Mouse (Mus musculus): ENCODE results near the gene Lamb1. TPM values are rescaled to one million over a fixed set of nuclear protein-coding genes. Genes with fewer than 3 reads are reported as not detected.

Gene Lamb1
- polyA plus RNA-seq, 1 experiment = 14.0 TPM

GRCm38 (mm10) chr12:31296097-31296496 is 31.1 kb downstream of the Lamb1 start:
- Histone ChIP-seq H3K27me3 (ENCODE audit: control insufficient read depth, insufficient read depth, low read length) (no peaks in the 10 kb centered on the region), H3K27ac (ENCODE audit: control insufficient read depth, insufficient read depth, low read length) (no peak overlapping the region), H3K4me1 (replicated peaks; ENCODE audit: control insufficient read depth, insufficient read depth, low read length) (no peaks in the 10 kb centered on the region), H3K36me3 (ENCODE audit: control insufficient read depth, insufficient read depth, low read length) (no peaks in the 10 kb centered on the region), H3K4me3 (ENCODE audit: control insufficient read depth, insufficient read depth, low read length) (no peak overlapping the region)
- TF ChIP-seq POLR2A (IDR thresholded peaks at IDR 0.05; ENCODE audit: control insufficient read depth, extremely low read depth, insufficient read depth, low read length, poor library complexity) (no peak), CTCF (IDR thresholded peaks at IDR 0.05; ENCODE audit: borderline replicate concordance, control insufficient read depth, extremely low read depth, insufficient read depth, low read length, poor library complexity) (no peak)
- WGBS = 44% methylated on average over 4 of the region's 4 CpGs
- DNase-seq = no peak

- H3K36me3 ChIP-seq (ENCODE audit: control insufficient read depth, insufficient read depth, low read length) = no peaks in the 10 kb centered on the region
- no peak for TF ChIP-seq POLR2A (IDR thresholded peaks at IDR 0.05; ENCODE audit: control insufficient read depth, extremely low read depth, insufficient read depth, low read length, poor library complexity)
- TF ChIP-seq CTCF (IDR thresholded peaks at IDR 0.05; ENCODE audit: borderline replicate concordance, control insufficient read depth, extremely low read depth, insufficient read depth, low read length, poor library complexity) = no peak
- H3K27ac ChIP-seq (ENCODE audit: control insufficient read depth, insufficient read depth, low read length) = no peak overlapping the region
- H3K4me3 ChIP-seq (ENCODE audit: control insufficient read depth, insufficient read depth, low read length) = no peak overlapping the region
- no peaks in the 10 kb centered on the region for H3K27me3 ChIP-seq (ENCODE audit: control insufficient read depth, insufficient read depth, low read length)
- 93% methylated on average over 4 of the region's 4 CpGs for WGBS
- 0 out of 2 replicates have a peak, but pooled peaks cover 2% of the 10 kb centered on the region for H3K4me1 ChIP-seq (replicated peaks; ENCODE audit: control insufficient read depth, insufficient read depth, low read length)
- no peak for DNase-seq
Observed at GRCm38 (mm10) chr12:31298122-31298521, 33.1 kb downstream of the Lamb1 start.

GRCm38 (mm10) chr12:31298530-31298929 is 33.5 kb downstream of the Lamb1 start:
- 94% methylated on average over 8 of the region's 8 CpGs for WGBS
- Histone ChIP-seq H3K27me3 (ENCODE audit: control insufficient read depth, insufficient read depth, low read length) (no peaks in the 10 kb centered on the region), H3K36me3 (ENCODE audit: control insufficient read depth, insufficient read depth, low read length) (no peaks in the 10 kb centered on the region), H3K27ac (ENCODE audit: control insufficient read depth, insufficient read depth, low read length) (no peak overlapping the region), H3K4me1 (replicated peaks; ENCODE audit: control insufficient read depth, insufficient read depth, low read length) (0 out of 2 replicates have a peak, but pooled peaks cover 2% of the 10 kb centered on the region), H3K4me3 (ENCODE audit: control insufficient read depth, insufficient read depth, low read length) (no peak overlapping the region)
- no peak for DNase-seq
- no peak for TF ChIP-seq CTCF (IDR thresholded peaks at IDR 0.05; ENCODE audit: borderline replicate concordance, control insufficient read depth, extremely low read depth, insufficient read depth, low read length, poor library complexity)
- no peak for TF ChIP-seq POLR2A (IDR thresholded peaks at IDR 0.05; ENCODE audit: control insufficient read depth, extremely low read depth, insufficient read depth, low read length, poor library complexity)

GRCm38 (mm10) chr12:31299126-31299525 is 34.1 kb downstream of the Lamb1 start:
- no peak for DNase-seq
- TF ChIP-seq CTCF (IDR thresholded peaks at IDR 0.05; ENCODE audit: borderline replicate concordance, control insufficient read depth, extremely low read depth, insufficient read depth, low read length, poor library complexity) = no peak
- TF ChIP-seq POLR2A (IDR thresholded peaks at IDR 0.05; ENCODE audit: control insufficient read depth, extremely low read depth, insufficient read depth, low read length, poor library complexity) = no peak
- H3K4me3 ChIP-seq (ENCODE audit: control insufficient read depth, insufficient read depth, low read length) = no peak overlapping the region
- H3K36me3 ChIP-seq (ENCODE audit: control insufficient read depth, insufficient read depth, low read length) = no peaks in the 10 kb centered on the region
- WGBS = 97% methylated on average over 3 of the region's 3 CpGs
- H3K27me3 ChIP-seq (ENCODE audit: control insufficient read depth, insufficient read depth, low read length) = no peaks in the 10 kb centered on the region
- H3K27ac ChIP-seq (ENCODE audit: control insufficient read depth, insufficient read depth, low read length) = no peak overlapping the region
- H3K4me1 ChIP-seq (replicated peaks; ENCODE audit: control insufficient read depth, insufficient read depth, low read length) = 0 out of 2 replicates have a peak, but pooled peaks cover 2% of the 10 kb centered on the region

- H3K4me3 ChIP-seq (ENCODE audit: control insufficient read depth, insufficient read depth, low read length) = no peak overlapping the region
- TF ChIP-seq POLR2A (IDR thresholded peaks at IDR 0.05; ENCODE audit: control insufficient read depth, extremely low read depth, insufficient read depth, low read length, poor library complexity) (no peak), CTCF (IDR thresholded peaks at IDR 0.05; ENCODE audit: borderline replicate concordance, control insufficient read depth, extremely low read depth, insufficient read depth, low read length, poor library complexity) (no peak)
- H3K36me3 ChIP-seq (ENCODE audit: control insufficient read depth, insufficient read depth, low read length) = no peaks in the 10 kb centered on the region
- 84% methylated on average over 14 of the region's 14 CpGs for WGBS
- DNase-seq = no peak
- 0 out of 2 replicates have a peak, but pooled peaks cover 2% of the 10 kb centered on the region for H3K4me1 ChIP-seq (replicated peaks; ENCODE audit: control insufficient read depth, insufficient read depth, low read length)
- H3K27me3 ChIP-seq (ENCODE audit: control insufficient read depth, insufficient read depth, low read length) = no peaks in the 10 kb centered on the region
- H3K27ac ChIP-seq (ENCODE audit: control insufficient read depth, insufficient read depth, low read length) = no peak overlapping the region
Observed at GRCm38 (mm10) chr12:31299676-31300197, 34.7 kb downstream of the Lamb1 start.

DNA sequence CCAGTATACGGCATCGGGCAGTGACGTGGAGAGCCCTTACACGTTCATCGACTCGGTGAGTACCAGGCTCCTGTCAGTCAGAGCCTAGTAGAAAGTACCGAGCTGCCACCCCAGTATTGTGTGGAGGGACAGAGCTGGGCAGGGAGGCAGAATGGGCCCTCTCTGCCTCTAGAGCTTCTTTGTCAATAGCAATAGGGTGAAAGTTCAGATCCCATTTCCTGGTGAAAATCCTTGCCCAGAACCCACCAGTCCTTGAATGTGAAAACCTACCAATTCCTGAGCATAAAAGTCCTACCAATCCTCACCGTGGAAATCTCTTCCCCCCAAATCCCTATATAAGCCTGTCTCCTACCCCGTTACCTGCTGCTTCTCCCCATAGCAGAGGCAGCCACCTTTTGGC is 35.2 kb downstream of the Lamb1 start:
- Histone ChIP-seq H3K36me3 (ENCODE audit: control insufficient read depth, insufficient read depth, low read length) (no peaks in the 10 kb centered on the region), H3K27ac (ENCODE audit: control insufficient read depth, insufficient read depth, low read length) (no peak overlapping the region), H3K27me3 (ENCODE audit: control insufficient read depth, insufficient read depth, low read length) (no peaks in the 10 kb centered on the region), H3K4me3 (ENCODE audit: control insufficient read depth, insufficient read depth, low read length) (no peak overlapping the region), H3K4me1 (replicated peaks; ENCODE audit: control insufficient read depth, insufficient read depth, low read length) (0 out of 2 replicates have a peak, but pooled peaks cover 2% of the 10 kb centered on the region)
- DNase-seq = no peak
- 93% methylated on average over 9 of the region's 9 CpGs for WGBS
- no peak for TF ChIP-seq POLR2A (IDR thresholded peaks at IDR 0.05; ENCODE audit: control insufficient read depth, extremely low read depth, insufficient read depth, low read length, poor library complexity)
- TF ChIP-seq CTCF (IDR thresholded peaks at IDR 0.05; ENCODE audit: borderline replicate concordance, control insufficient read depth, extremely low read depth, insufficient read depth, low read length, poor library complexity) = no peak

GRCm38 (mm10) chr12:31302266-31302665 is 37.2 kb downstream of the Lamb1 start:
- Histone ChIP-seq H3K27me3 (ENCODE audit: control insufficient read depth, insufficient read depth, low read length) (no peaks in the 10 kb centered on the region), H3K27ac (ENCODE audit: control insufficient read depth, insufficient read depth, low read length) (no peak overlapping the region), H3K4me3 (ENCODE audit: control insufficient read depth, insufficient read depth, low read length) (no peak overlapping the region), H3K36me3 (ENCODE audit: control insufficient read depth, insufficient read depth, low read length) (no peaks in the 10 kb centered on the region), H3K4me1 (replicated peaks; ENCODE audit: control insufficient read depth, insufficient read depth, low read length) (0 out of 2 replicates have a peak, but pooled peaks cover 2% of the 10 kb centered on the region)
- 72% methylated on average over 5 of the region's 5 CpGs for WGBS
- no peak for TF ChIP-seq CTCF (IDR thresholded peaks at IDR 0.05; ENCODE audit: borderline replicate concordance, control insufficient read depth, extremely low read depth, insufficient read depth, low read length, poor library complexity)
- TF ChIP-seq POLR2A (IDR thresholded peaks at IDR 0.05; ENCODE audit: control insufficient read depth, extremely low read depth, insufficient read depth, low read length, poor library complexity) = no peak
- DNase-seq = no peak

All from thymus, adult 2 months (tissue).